Mouse (Mus musculus) heart, embryonic 16.5 days (tissue): ENCODE data around the gene Sec24d. TPM values are rescaled to one million over a fixed set of nuclear protein-coding genes. Genes with fewer than 3 reads are reported as not detected.

Experiments
- ATAC-seq: fragments of 200-750 bp; cut with Nextera tagmentation; replicated peaks from 2 replicates; pipeline ENCODE4 v1.8.0; 2017; ENCODE audit warnings: moderate number of reproducible peaks; ENCODE audit not compliant: insufficient read depth, low FRiP score; ENCODE audit errors: extremely low read depth
- H3K27ac ChIP-seq: fragments of 300-500 bp; sonication (generic); 2 replicates; pipeline ENCODE4 v1.5.1; 2014; ENCODE audit warnings: mild to moderate bottlenecking, low read length, control low read depth, moderate library complexity
- H3K27me3 ChIP-seq: fragments of 300-500 bp; sonication (generic); 2 replicates; pipeline ENCODE4 v1.6.1; 2014; ENCODE audit warnings: low read length, mixed read lengths; ENCODE audit not compliant: control insufficient read depth, insufficient read depth
- H3K36me3 ChIP-seq: fragments of 300-500 bp; sonication (generic); 2 replicates; pipeline ENCODE4 v1.6.1; 2014; ENCODE audit not compliant: control insufficient read depth, insufficient read depth
- H3K4me1 ChIP-seq: fragments of 300-500 bp; sonication (generic); 2 replicates; pipeline ENCODE4 v1.6.1; 2014; ENCODE audit warnings: low read length, mixed read lengths; ENCODE audit not compliant: control insufficient read depth, insufficient read depth
- H3K4me2 ChIP-seq: fragments of 300-500 bp; sonication (generic); 2 replicates; pipeline ENCODE4 v1.6.1; 2014; ENCODE audit warnings: low read depth, mild to moderate bottlenecking, control low read depth, low read length
- H3K4me3 ChIP-seq: fragments of 300-500 bp; sonication (generic); 2 replicates; pipeline ENCODE4 v1.5.1; 2014; ENCODE audit warnings: mild to moderate bottlenecking, control low read depth, low read length
- H3K9ac ChIP-seq: fragments of 300-500 bp; sonication (generic); 2 replicates; pipeline ENCODE4 v1.6.1; 2014; ENCODE audit warnings: low read length, control low read depth
- H3K9me3 ChIP-seq: fragments of 300-500 bp; sonication (generic); replicated peaks from 2 replicates; pipeline ENCODE4 v1.6.1; 2016; ENCODE audit warnings: low read length; ENCODE audit not compliant: control insufficient read depth
- WGBS: fragments of 180-500 bp; shearing (Covaris S2); extraction: QIAGEN DNeasy Blood & Tissue Kit; methylation state at CpG from one replicate; pipeline ENCODE4 v1.1.7; 2014; 5-methylcytosine and 5-hydroxymethylcytosine counted together
- polyA plus RNA-seq: library from polyadenylated mRNA; unstranded; fragments of >200 nt; fragmentation: Nextera tagmentation; extraction: Ambion mirVana; gene quantifications from 2 replicates; pipeline ENCODE4 v1.2.1, GENCODE M21; 2015

Sec24d gene
- polyA plus RNA-seq, 1 experiment from 2014 or later: 66.3 TPM

DNA sequence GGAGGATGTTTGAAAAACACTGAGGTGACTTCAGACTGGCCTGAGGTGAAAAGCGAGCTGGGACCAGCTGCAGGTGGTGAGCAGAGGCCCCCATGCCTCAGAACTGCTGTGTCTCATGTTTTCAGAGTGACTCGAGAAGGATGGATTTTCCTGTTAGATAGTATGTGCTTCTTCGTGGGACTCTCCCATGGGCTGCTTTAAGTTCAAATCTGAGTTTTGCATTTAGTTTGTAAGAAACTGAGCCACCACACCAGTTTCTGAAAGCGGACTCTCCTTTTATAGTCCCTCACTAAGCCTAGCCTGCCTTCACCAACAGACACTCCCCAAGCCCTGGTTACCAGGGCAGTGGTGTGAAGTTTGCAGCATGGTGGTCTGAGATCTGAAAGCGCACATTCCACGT, 70.6 kb downstream of the Sec24d start:
- H3K27me3 ChIP-seq: no peaks in the 10 kb centered on the region
- no peaks in the 10 kb centered on the region for H3K9me3 ChIP-seq
- H3K4me3 ChIP-seq: no peak overlapping the region
- no peak for ATAC-seq
- H3K4me1 ChIP-seq: peaks cover 22% of the 10 kb centered on the region
- H3K4me2 ChIP-seq: no peak overlapping the region
- no peak overlapping the region; the same call in 1 of the 2 replicates for H3K27ac ChIP-seq
- peaks cover 29% of the 10 kb centered on the region for H3K36me3 ChIP-seq
- H3K9ac ChIP-seq: no peak overlapping the region
- 79% methylated on average over 6 of the region's 6 CpGs for WGBS

- Histone ChIP-seq H3K27me3 (no peaks in the 10 kb centered on the region), H3K36me3 (peaks cover 35% of the 10 kb centered on the region), H3K9me3 (no peaks in the 10 kb centered on the region), H3K4me2 (no peak overlapping the region), H3K4me3 (no peak overlapping the region), H3K4me1 (peaks cover 18% of the 10 kb centered on the region), H3K9ac (no peak overlapping the region), H3K27ac (no peak overlapping the region)
- 53% methylated on average over 12 of the region's 12 CpGs for WGBS
- ATAC-seq: no peak
Measured at GRCm38 (mm10) chr3:123338666-123339195, 71.5 kb downstream of the Sec24d start.

- no peak for ATAC-seq
- H3K4me2 ChIP-seq: no peak overlapping the region
- H3K27me3 ChIP-seq: no peaks in the 10 kb centered on the region
- peaks cover 52% of the 10 kb centered on the region for H3K36me3 ChIP-seq
- H3K4me1 ChIP-seq: no peaks in the 10 kb centered on the region
- H3K9ac ChIP-seq: no peak overlapping the region
- H3K4me3 ChIP-seq: no peak overlapping the region
- no peaks in the 10 kb centered on the region for H3K9me3 ChIP-seq
- H3K27ac ChIP-seq: no peak overlapping the region
- 93% methylated on average over 2 of the region's 2 CpGs for WGBS
Measured at GRCm38 (mm10) chr3:123341049-123341448, 73.8 kb downstream of the Sec24d start.

DNA sequence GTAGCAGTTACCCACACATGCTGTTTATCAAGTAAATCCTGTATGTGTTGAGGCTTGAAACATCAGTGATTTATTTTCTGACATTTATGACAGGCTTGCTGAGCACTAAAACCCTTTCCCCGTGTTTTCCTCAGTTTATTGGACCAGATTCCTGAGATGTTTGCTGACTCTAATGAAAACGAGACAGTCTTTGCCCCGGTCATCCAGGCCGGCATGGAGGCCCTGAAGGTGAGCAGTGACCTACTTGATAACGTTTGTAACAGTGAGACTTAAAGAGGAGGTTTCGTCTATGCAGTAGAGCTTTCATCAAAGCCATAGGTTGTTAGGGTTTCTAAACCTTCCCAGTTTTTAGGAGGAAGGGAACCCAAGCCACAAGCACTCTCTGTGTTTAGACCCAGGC, 76.4 kb downstream of the Sec24d start:
- Histone ChIP-seq H3K27ac (no peak overlapping the region), H3K9me3 (peaks cover 3% of the 10 kb centered on the region; the same call in 1 of the 2 replicates), H3K9ac (no peak overlapping the region), H3K4me1 (no peaks in the 10 kb centered on the region), H3K36me3 (peaks cover 46% of the 10 kb centered on the region), H3K4me2 (no peak overlapping the region), H3K4me3 (no peak overlapping the region), H3K27me3 (no peaks in the 10 kb centered on the region)
- 66% methylated on average over 6 of the region's 6 CpGs for WGBS
- ATAC-seq: no peak

GRCm38 (mm10) chr3:123348080-123348802, 81.0 kb downstream of the Sec24d start:
- H3K27ac ChIP-seq: no peak overlapping the region
- H3K4me3 ChIP-seq: no peak overlapping the region
- no peak for ATAC-seq
- 76% methylated on average over 12 of the region's 12 CpGs for WGBS
- peaks cover 3% of the 10 kb centered on the region; the same call in 1 of the 2 replicates for H3K9me3 ChIP-seq
- 0 out of 2 replicates have a peak, but pooled peaks cover 2% of the 10 kb centered on the region for H3K4me1 ChIP-seq
- no peak overlapping the region for H3K9ac ChIP-seq
- no peak overlapping the region for H3K4me2 ChIP-seq
- no peaks in the 10 kb centered on the region for H3K27me3 ChIP-seq
- H3K36me3 ChIP-seq: peaks cover 42% of the 10 kb centered on the region

DNA sequence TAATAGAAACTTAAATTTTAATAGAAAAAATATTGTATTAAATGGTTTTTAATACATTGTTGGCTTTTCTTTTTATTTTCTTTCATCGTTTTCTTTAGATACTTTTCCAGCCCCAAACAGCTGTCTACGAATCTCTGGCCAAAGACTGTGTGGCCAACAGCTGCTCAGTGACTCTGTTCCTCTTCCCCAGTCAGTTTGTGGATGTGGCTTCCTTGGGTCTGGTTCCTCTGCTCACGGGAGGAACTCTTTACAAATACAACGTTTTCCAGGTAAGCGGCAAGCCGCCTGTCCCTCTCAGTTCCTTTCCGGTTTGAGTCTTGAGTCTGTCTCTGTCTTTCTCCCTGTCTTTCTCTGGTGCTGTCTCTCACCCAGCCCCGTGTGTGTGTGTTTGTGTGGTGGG, 83.3 kb downstream of the Sec24d start:
- H3K9ac ChIP-seq: no peak overlapping the region
- peaks cover 44% of the 10 kb centered on the region for H3K36me3 ChIP-seq
- H3K4me3 ChIP-seq: no peak overlapping the region
- peaks cover 19% of the 10 kb centered on the region for H3K4me1 ChIP-seq
- 80% methylated on average over 8 of the region's 8 CpGs for WGBS
- H3K27me3 ChIP-seq: no peaks in the 10 kb centered on the region
- H3K27ac ChIP-seq: no peak overlapping the region
- no peak for ATAC-seq
- no peak overlapping the region for H3K4me2 ChIP-seq
- H3K9me3 ChIP-seq: peaks cover 3% of the 10 kb centered on the region; the same call in 1 of the 2 replicates

GRCm38 (mm10) chr3:123351519-123351918, 84.3 kb downstream of the Sec24d start:
- peaks cover 42% of the 10 kb centered on the region for H3K36me3 ChIP-seq
- no peaks in the 10 kb centered on the region for H3K27me3 ChIP-seq
- WGBS: 35% methylated on average over 2 of the region's 2 CpGs

DNA sequence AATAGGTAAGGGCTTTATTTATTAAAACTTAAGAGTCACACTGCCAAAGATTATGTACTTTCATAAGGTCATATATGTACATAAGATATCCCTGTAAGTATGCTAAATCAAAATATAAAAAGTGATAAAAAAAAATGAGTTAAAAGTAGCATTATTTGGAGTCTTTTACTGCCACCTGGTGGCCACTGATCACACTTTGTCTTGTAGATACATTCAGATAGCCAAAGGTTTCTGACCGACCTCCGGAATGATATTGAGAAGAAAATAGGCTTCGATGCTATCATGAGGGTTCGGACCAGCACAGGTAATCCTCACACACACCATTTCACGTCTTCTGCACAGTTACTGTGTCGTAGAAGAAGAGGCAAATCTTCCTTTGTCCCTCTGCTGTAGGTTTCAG, 85.9 kb downstream of the Sec24d start:
- 58% methylated on average over 6 of the region's 6 CpGs for WGBS
- Histone ChIP-seq H3K27ac (no peak overlapping the region), H3K27me3 (no peaks in the 10 kb centered on the region), H3K4me1 (peaks cover 24% of the 10 kb centered on the region), H3K9me3 (no peaks in the 10 kb centered on the region), H3K9ac (no peak overlapping the region), H3K36me3 (peaks cover 53% of the 10 kb centered on the region), H3K4me3 (no peak overlapping the region), H3K4me2 (no peak overlapping the region)
- no peak for ATAC-seq

More at GRCm38 (mm10) chr3:123351519-123351918, 84.3 kb downstream of the Sec24d start:
- H3K4me3 ChIP-seq: no peak overlapping the region
- no peak overlapping the region for H3K9ac ChIP-seq
- no peak overlapping the region for H3K4me2 ChIP-seq
- no peak overlapping the region for H3K27ac ChIP-seq
- no peak for ATAC-seq
- H3K4me1 ChIP-seq: peaks cover 20% of the 10 kb centered on the region
- peaks cover under 1% of the 10 kb centered on the region; the same call in 1 of the 2 replicates for H3K9me3 ChIP-seq

DNA sequence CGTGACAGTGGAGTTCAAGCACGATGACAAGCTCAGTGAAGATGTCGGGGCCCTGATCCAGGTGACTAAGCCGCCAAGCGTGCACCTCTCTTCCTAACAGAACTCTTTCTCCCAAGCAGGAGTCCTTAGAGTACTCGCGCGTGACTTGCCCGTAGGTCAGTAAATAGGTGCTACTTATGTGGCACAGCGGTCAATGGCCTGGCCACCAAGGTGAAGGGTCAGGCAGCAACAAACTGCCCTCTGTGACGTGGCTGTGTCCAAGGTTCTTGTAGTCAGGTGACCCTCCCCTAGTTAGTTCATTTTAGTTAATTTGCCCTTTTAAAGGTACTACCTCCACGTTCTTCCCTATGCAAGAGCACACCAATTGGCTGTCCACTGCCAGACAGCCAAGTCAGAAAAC, 86.4 kb downstream of the Sec24d start:
- no peak overlapping the region for H3K27ac ChIP-seq
- 92% methylated on average over 12 of the region's 12 CpGs for WGBS
- no peak for ATAC-seq

More for the DNA sequence above, 86.4 kb downstream of the Sec24d start:
- Histone ChIP-seq H3K4me1 (peaks cover 26% of the 10 kb centered on the region), H3K9me3 (no peaks in the 10 kb centered on the region), H3K36me3 (peaks cover 57% of the 10 kb centered on the region), H3K4me3 (no peak overlapping the region), H3K27me3 (no peaks in the 10 kb centered on the region), H3K4me2 (no peak overlapping the region), H3K9ac (no peak overlapping the region; the same call in 1 of the 2 replicates)
